9 mouse cellular contexts compared by ENCODE assay signal in genomic region chr9:79921701-79922492, GRCm38 (mm10).
DNase-seq lines count a peak whose midpoint lies in the region; ATAC-seq lines count a peak whose summit lies in the region.
"Had no signal": no experiment of that assay in that cellular context is flagged by ENCODE, and none has a peak within 500 bp of the region (broad histone marks: within the 10 kb centered on the region; RNA-seq: fewer than 3 reads in every experiment).

No protein-coding gene starts in this region.

- WGBS in heart, embryonic 12.5 days, result 37% methylated on average over 10 of the region's 10 CpGs
- WGBS in lung, embryonic 15.5 days, result 44% methylated on average over 10 of the region's 10 CpGs
- WGBS in forebrain, embryonic 16.5 days, result 52% methylated on average over 10 of the region's 10 CpGs

- DNase-seq in heart, adult 8-10 months (ENCODE audit: low spot score), result no peak
- no peak for DNase-seq in lung, adult 18-20 months
- DNase-seq in splenic B cell, adult 2 months (ENCODE audit: low read depth, low spot score), result peak; percentile 6
- no peak for DNase-seq in embryo, embryonic 10.5 days (ENCODE audit: low spot score)
- DNase-seq: thymus, adult 18-20 months had no signal

- no peak overlapping the region for H3K4me3 ChIP-seq in heart, embryonic 12.5 days
- no peak overlapping the region for H3K4me3 ChIP-seq in lung, embryonic 15.5 days
- H3K4me3 ChIP-seq in forebrain, embryonic 16.5 days (replicated peaks; ENCODE audit: low read length), result no peak overlapping the region

- H3K27ac ChIP-seq in heart, embryonic 12.5 days (ENCODE audit: poor library complexity, severe bottlenecking), result peak overlapping the region; percentile 35
- H3K27ac ChIP-seq in lung, embryonic 15.5 days, result 0 out of 2 replicates have a peak overlapping the region, but pooled peaks have one; percentile 2
- H3K27ac ChIP-seq in forebrain, embryonic 16.5 days (ENCODE audit: low read length), result no peak overlapping the region
- H3K27ac ChIP-seq: liver, embryonic 14.5 days had no signal

- H3K36me3 ChIP-seq in heart, embryonic 12.5 days, result no peaks in the 10 kb centered on the region
- 0 out of 2 replicates have a peak, but pooled peaks cover 2% of the 10 kb centered on the region for H3K36me3 ChIP-seq in lung, embryonic 15.5 days
- H3K36me3 ChIP-seq in forebrain, embryonic 16.5 days (ENCODE audit: control insufficient read depth, insufficient read depth), result no peaks in the 10 kb centered on the region
- no peaks in the 10 kb centered on the region for H3K36me3 ChIP-seq in splenic B cell, adult 2 months (ENCODE audit: control insufficient read depth, insufficient read depth, low read length, poor library complexity, severe bottlenecking)

- peaks cover 63% of the 10 kb centered on the region for H3K4me1 ChIP-seq in heart, embryonic 12.5 days (replicated peaks)
- peaks cover 42% of the 10 kb centered on the region for H3K4me1 ChIP-seq in lung, embryonic 15.5 days
- peaks cover 6% of the 10 kb centered on the region for H3K4me1 ChIP-seq in forebrain, embryonic 16.5 days (replicated peaks; ENCODE audit: control insufficient read depth, insufficient read depth, low read length)

- 0 out of 2 replicates have a peak, but pooled peaks have one; percentile 28 for ATAC-seq in heart, embryonic 12.5 days (ENCODE audit: insufficient number of reproducible peaks, low FRiP score)
- no peak for ATAC-seq in lung, embryonic 15.5 days (ENCODE audit: borderline replicate concordance, extremely low read depth, low FRiP score, low TSS enrichment)
- 0 out of 2 replicates have a peak, but pooled peaks have one; percentile 28 for ATAC-seq in forebrain, embryonic 16.5 days

- H3K4me2 ChIP-seq in heart, embryonic 12.5 days, result peak overlapping the region; percentile 25; the same call in 1 of the 2 replicates
- no peak overlapping the region for H3K4me2 ChIP-seq in lung, embryonic 15.5 days
- no peak overlapping the region for H3K4me2 ChIP-seq in forebrain, embryonic 16.5 days (ENCODE audit: low read length)

- no peaks in the 10 kb centered on the region for H3K9me3 ChIP-seq in heart, embryonic 12.5 days (replicated peaks)
- H3K9me3 ChIP-seq in lung, embryonic 15.5 days, result no peaks in the 10 kb centered on the region
- H3K9me3 ChIP-seq in forebrain, embryonic 16.5 days (ENCODE audit: control insufficient read depth, low read length), result no peaks in the 10 kb centered on the region

- 0 out of 2 replicates have a peak overlapping the region, but pooled peaks have one; percentile 1 for H3K9ac ChIP-seq in heart, embryonic 12.5 days
- H3K9ac ChIP-seq in lung, embryonic 15.5 days, result no peak overlapping the region
- H3K9ac ChIP-seq in forebrain, embryonic 16.5 days (replicated peaks; ENCODE audit: low read depth, low read length), result no peak overlapping the region
- H3K9ac ChIP-seq: liver, embryonic 14.5 days had no signal

- H3K27me3 ChIP-seq in heart, embryonic 12.5 days (replicated peaks), result no peaks in the 10 kb centered on the region
- no peaks in the 10 kb centered on the region for H3K27me3 ChIP-seq in lung, embryonic 15.5 days
- no peaks in the 10 kb centered on the region for H3K27me3 ChIP-seq in forebrain, embryonic 16.5 days (replicated peaks; ENCODE audit: control insufficient read depth, insufficient read depth, low read length)
- no peaks in the 10 kb centered on the region for H3K27me3 ChIP-seq in splenic B cell, adult 2 months (ENCODE audit: control insufficient read depth, insufficient read depth, low read length, poor library complexity, severe bottlenecking)
